Mouse (Mus musculus) cerebellum, adult 2 months (tissue): ENCODE results near the gene Camk2d.

Source experiments
- CTCF ChIP-seq: fragments of 200-500 bp; IDR thresholded peaks from 2 replicates; pipeline ENCODE4 v1.5.1; 2011; ENCODE audit warnings: low read depth, mild to moderate bottlenecking, control low read depth, low read length, moderate library complexity, borderline replicate concordance; ENCODE audit not compliant: insufficient read depth
- POLR2A ChIP-seq: fragments of 200-500 bp; IDR thresholded peaks from 2 replicates; pipeline ENCODE4 v1.6.1; 2011; ENCODE audit warnings: low read length, control low read depth, borderline replicate concordance; ENCODE audit not compliant: insufficient read depth

DNA sequence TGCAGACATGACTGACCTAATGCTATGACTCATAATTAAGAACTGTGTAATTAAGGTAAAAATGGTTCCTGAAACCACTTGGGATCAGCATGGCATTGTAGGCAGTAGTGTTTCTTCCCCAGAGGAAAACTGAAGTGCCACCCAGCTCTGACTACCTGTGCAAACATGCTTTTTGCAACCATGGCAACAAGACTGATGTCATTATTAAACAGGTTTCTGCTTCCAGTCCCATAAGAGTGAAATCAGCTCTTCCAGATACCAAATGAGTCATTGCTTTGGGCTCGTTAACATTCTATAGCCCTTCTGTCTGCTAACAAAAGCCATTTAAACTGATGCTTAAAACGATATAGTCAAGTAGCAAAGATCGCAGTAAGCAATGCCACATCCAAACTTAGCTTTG, 273.5 kb downstream of the Camk2d start:
- TF ChIP-seq CTCF (no peak), POLR2A (no peak)
